Mouse (Mus musculus) megakaryocyte, embryonic 14.5 days (primary cell): ENCODE measurements around the gene Cyb5r3.

ENCODE experiments used
- FLI1 ChIP-seq: IDR thresholded peaks from 2 replicates; pipeline ENCODE4 v1.6.1; 2012; ENCODE audit warnings: low read length, inconsistent platforms, mixed read lengths
- GATA1 ChIP-seq: IDR thresholded peaks from 3 replicates; pipeline ENCODE4 v1.6.1; 2012; ENCODE audit warnings: mixed read lengths, low read length, inconsistent platforms, borderline replicate concordance

GRCm38 (mm10) chr15:83173914-83174884 is 1.8 kb upstream of the Cyb5r3 start:
- TF ChIP-seq GATA1 (no peak), FLI1 (no peak)
